Mouse (Mus musculus): Measurements from ENCODE around the gene Olfr661. TPM values are rescaled to one million over a fixed set of nuclear protein-coding genes. Genes with fewer than 3 reads are reported as not detected.

Olfr661 gene
- not detected in 2 replicates for polyA plus RNA-seq (2012; rRNA removed; ENCODE audit: low replicate concordance)

GRCm38 (mm10) chr7:104686201-104686600, at the start of gene Olfr661:
Gene Olfr661 (plus strand): TSS chr7:104686501.

DNA sequence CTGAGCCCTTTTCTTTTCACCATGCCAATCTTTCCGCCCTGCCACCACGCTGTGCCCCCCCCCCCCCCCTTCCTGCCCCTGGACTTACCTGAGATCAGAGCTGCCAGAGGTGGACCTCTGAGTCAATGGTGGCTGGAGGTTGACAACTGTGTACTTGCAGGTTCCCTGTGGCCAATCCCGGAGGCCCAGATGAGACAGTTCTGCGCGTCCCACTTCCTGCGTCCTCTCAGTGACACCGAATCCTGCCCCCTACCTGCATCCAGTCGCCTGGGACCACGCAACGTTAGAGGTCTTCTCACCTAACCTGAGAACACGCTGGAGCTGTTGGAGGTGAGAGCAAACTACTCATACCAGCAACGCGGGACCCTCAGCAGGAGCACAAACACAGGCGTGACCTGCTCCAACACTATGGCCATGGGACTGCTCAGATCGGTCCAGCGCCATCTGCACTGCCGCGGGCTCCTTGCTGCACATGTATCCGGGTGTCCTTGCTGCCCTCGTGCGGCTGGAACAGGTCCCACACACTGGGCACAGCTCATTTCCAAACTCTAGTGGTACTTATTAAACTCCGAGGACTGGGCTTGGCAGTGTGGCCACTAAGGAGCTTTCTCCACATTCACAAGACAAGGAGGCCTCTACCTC, 39.3 kb upstream of the Olfr661 start, which contains the start of gene Olfr658:
Gene Olfr658 (minus strand): TSS at position 465 of the 642 bp plus-strand sequence.

DNA sequence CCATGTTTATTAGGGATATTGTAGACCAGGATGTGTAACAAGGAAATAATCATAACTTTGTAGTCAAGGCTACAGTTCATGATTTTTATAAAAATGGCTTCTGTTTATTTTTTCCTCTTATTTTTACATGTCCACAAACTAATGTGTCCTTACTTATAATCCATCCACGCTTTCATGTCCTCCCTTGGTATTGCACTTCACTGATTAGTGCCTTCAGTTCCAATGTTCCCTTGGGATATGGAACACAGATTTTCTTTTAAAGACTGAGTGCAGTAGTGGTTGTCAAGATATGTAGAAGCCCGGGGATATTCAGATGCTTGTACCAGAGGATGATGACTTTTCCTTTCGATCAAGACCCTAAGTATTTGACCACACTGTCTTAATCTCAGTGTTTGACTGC, 19.8 kb upstream of the Olfr661 start, which contains the start of gene Olfr659:
Gene Olfr659 (plus strand): TSS at position 301 of the 400 bp plus-strand sequence.

Other genes with a start within 250 kb of the Olfr661 start
- 5.6 and 13.5 TPM in 2 replicates for gene Trim30a, start 221.3 kb upstream of the Olfr661 start, polyA plus RNA-seq (2012; rRNA removed; ENCODE audit: low replicate concordance)
- 2.2 and 8.1 TPM in 2 replicates for gene Trim30d, start 178.7 kb upstream of the Olfr661 start, polyA plus RNA-seq (2012; rRNA removed; ENCODE audit: low replicate concordance)
- not detected in 2 replicates for gene Olfr651, start 136.4 kb upstream of the Olfr661 start, polyA plus RNA-seq (2012; rRNA removed; ENCODE audit: low replicate concordance)
- gene Olfr652, start 125.6 kb upstream of the Olfr661 start, polyA plus RNA-seq (2012; rRNA removed; ENCODE audit: low replicate concordance) = not detected in 2 replicates
- not detected in 2 replicates for gene Olfr653, start 109.2 kb upstream of the Olfr661 start, polyA plus RNA-seq (2012; rRNA removed; ENCODE audit: low replicate concordance)
- not detected in 2 replicates for gene Olfr654, start 99.5 kb upstream of the Olfr661 start, polyA plus RNA-seq (2012; rRNA removed; ENCODE audit: low replicate concordance)
- not detected in 2 replicates for gene Olfr655, start 84.7 kb upstream of the Olfr661 start, polyA plus RNA-seq (2012; rRNA removed; ENCODE audit: low replicate concordance)
- gene Olfr656, start 72.5 kb upstream of the Olfr661 start, polyA plus RNA-seq (2012; rRNA removed; ENCODE audit: low replicate concordance) = not detected in 2 replicates
- not detected in 2 replicates for gene Olfr657, start 61.7 kb upstream of the Olfr661 start, polyA plus RNA-seq (2012; rRNA removed; ENCODE audit: low replicate concordance)
- not detected in 2 replicates for gene Olfr658, start 39.2 kb upstream of the Olfr661 start, polyA plus RNA-seq (2012; rRNA removed; ENCODE audit: low replicate concordance)
- not detected in 2 replicates for gene Olfr659, start 19.7 kb upstream of the Olfr661 start, polyA plus RNA-seq (2012; rRNA removed; ENCODE audit: low replicate concordance)
- not detected in 2 replicates for gene Usp17le, start 91.0 kb downstream of the Olfr661 start, polyA plus RNA-seq (2012; rRNA removed; ENCODE audit: low replicate concordance)
- gene Usp17lb, start 156.1 kb downstream of the Olfr661 start, polyA plus RNA-seq (2012; rRNA removed; ENCODE audit: low replicate concordance) = not detected in 2 replicates
- not detected in 2 replicates for gene Usp17la, start 170.5 kb downstream of the Olfr661 start, polyA plus RNA-seq (2012; rRNA removed; ENCODE audit: low replicate concordance)
- not detected in 2 replicates for gene Olfr665, start 191.5 kb downstream of the Olfr661 start, polyA plus RNA-seq (2012; rRNA removed; ENCODE audit: low replicate concordance)
- not detected in 2 replicates for gene Olfr666, start 209.5 kb downstream of the Olfr661 start, polyA plus RNA-seq (2012; rRNA removed; ENCODE audit: low replicate concordance)
- gene Olfr667, start 235.0 kb downstream of the Olfr661 start, polyA plus RNA-seq (2012; rRNA removed; ENCODE audit: low replicate concordance) = not detected in 2 replicates
- gene Olfr668, start 241.6 kb downstream of the Olfr661 start, polyA plus RNA-seq (2012; rRNA removed; ENCODE audit: low replicate concordance) = not detected in 2 replicates
- gene Olfr669, start 247.7 kb downstream of the Olfr661 start, polyA plus RNA-seq (2012; rRNA removed; ENCODE audit: low replicate concordance) = not detected in 2 replicates